Mouse (Mus musculus): ENCODE data around the gene Ece2. TPM values are rescaled to one million over a fixed set of nuclear protein-coding genes. Genes with fewer than 3 reads are reported as not detected.

Ece2 gene
- polyA plus RNA-seq, 1 experiment, result not detected

DNA sequence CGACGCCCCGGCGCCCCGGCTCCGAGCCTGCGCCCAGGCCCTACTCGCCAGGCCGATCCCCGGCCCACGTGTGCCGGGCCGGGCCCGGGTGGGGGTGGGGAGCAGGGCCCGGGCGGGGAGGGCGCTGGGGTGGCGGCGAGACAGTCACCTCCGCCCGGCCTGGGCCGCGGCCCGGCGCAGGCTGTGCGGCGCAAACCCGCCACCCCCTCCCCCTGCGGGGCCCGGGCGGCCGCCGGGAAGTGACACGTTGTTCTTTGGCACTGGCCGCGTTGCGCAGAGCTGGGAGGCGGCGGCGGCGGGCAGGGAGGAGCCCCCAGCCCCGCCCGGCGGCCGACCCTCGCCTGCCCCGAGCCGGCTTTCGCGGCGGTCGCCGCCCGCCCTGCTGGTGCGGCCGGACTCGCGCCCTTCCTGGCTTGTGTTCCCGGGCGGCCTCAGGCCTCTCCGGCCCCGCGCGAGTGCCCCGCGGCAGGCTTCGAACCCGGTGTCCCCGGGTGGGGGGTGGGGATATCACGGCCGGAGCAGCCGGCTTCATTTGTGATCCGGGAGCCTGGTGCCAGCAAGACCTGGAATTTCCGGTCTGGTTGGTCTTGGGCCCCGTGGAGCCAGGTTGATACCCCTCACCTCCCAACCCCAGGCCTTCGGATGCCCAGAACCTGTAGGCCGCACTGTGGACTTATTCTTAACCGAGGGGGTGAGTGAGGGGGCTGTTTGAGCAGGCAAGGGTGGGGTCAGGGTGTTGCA is 43.5 kb downstream of the Ece2 start:
- TF ChIP-seq CTCF (IDR thresholded peaks at IDR 0.05; ENCODE audit: insufficient read depth, low read depth, low read length), result no peak
- no peak for TF ChIP-seq POLR2A (IDR thresholded peaks at IDR 0.05; ENCODE audit: insufficient read depth, low read depth, low read length)
- under 1% methylated on average over 77 of the region's 78 CpGs for WGBS
- peaks cover 18% of the 10 kb centered on the region for H3K4me1 ChIP-seq (ENCODE audit: control insufficient read depth, insufficient read depth, low read length)
- H3K4me3 ChIP-seq (ENCODE audit: insufficient read depth, low read depth, low read length), result peak overlapping the region; percentile 98
- no peak overlapping the region for H3K27ac ChIP-seq (ENCODE audit: insufficient read depth, low read depth, low read length)

GRCm38 (mm10) chr16:20673706-20674303 is 44.2 kb downstream of the Ece2 start:
- 4% methylated on average over 14 of the region's 14 CpGs for WGBS
- Histone ChIP-seq H3K27ac (ENCODE audit: insufficient read depth, low read depth, low read length) (no peak overlapping the region), H3K4me1 (ENCODE audit: control insufficient read depth, insufficient read depth, low read length) (peaks cover 18% of the 10 kb centered on the region), H3K4me3 (ENCODE audit: insufficient read depth, low read depth, low read length) (peak overlapping the region; percentile 98)
- TF ChIP-seq CTCF (IDR thresholded peaks at IDR 0.05; ENCODE audit: insufficient read depth, low read depth, low read length) (no peak), POLR2A (IDR thresholded peaks at IDR 0.05; ENCODE audit: insufficient read depth, low read depth, low read length) (no peak)

- 89% methylated on average over 6 of the region's 6 CpGs for WGBS
Observed at GRCm38 (mm10) chr16:20675213-20675612, 45.6 kb downstream of the Ece2 start.

GRCm38 (mm10) chr16:20676702-20677101 is 47.1 kb downstream of the Ece2 start:
- no peak overlapping the region for H3K27ac ChIP-seq (ENCODE audit: insufficient read depth, low read depth, low read length)
- 80% methylated on average over 4 of the region's 4 CpGs for WGBS
- TF ChIP-seq POLR2A (IDR thresholded peaks at IDR 0.05; ENCODE audit: insufficient read depth, low read depth, low read length), result no peak
- no peak overlapping the region for H3K4me3 ChIP-seq (ENCODE audit: insufficient read depth, low read depth, low read length)
- H3K4me1 ChIP-seq (ENCODE audit: control insufficient read depth, insufficient read depth, low read length), result peaks cover 18% of the 10 kb centered on the region

More at GRCm38 (mm10) chr16:20675213-20675612, 45.6 kb downstream of the Ece2 start:
- Histone ChIP-seq H3K4me3 (ENCODE audit: insufficient read depth, low read depth, low read length) (no peak overlapping the region), H3K27ac (ENCODE audit: insufficient read depth, low read depth, low read length) (no peak overlapping the region), H3K4me1 (ENCODE audit: control insufficient read depth, insufficient read depth, low read length) (peaks cover 18% of the 10 kb centered on the region)
- no peak for TF ChIP-seq POLR2A (IDR thresholded peaks at IDR 0.05; ENCODE audit: insufficient read depth, low read depth, low read length)
- no peak for TF ChIP-seq CTCF (IDR thresholded peaks at IDR 0.05; ENCODE audit: insufficient read depth, low read depth, low read length)

DNA sequence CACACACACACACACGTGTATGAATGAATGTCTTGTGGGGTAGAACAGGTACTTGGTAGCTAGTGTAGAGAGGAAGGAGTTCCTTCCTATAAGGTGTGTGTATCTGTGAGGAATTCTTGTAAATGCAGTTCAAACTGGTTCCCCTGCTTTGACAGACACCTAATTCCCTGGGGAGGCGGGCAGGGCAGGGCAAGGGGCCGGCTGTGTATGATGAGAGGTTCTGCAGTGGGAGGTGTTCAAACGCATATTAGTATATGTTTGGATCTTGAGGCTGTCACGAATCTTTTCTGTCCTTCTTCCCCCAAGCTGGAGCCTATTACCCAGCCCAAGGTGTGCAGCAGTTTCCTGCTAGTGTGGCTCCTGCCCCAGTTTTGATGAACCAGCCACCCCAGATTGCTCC is 47.8 kb downstream of the Ece2 start:
- no peak overlapping the region for H3K4me3 ChIP-seq (ENCODE audit: insufficient read depth, low read depth, low read length)
- no peak for TF ChIP-seq POLR2A (IDR thresholded peaks at IDR 0.05; ENCODE audit: insufficient read depth, low read depth, low read length)
- 74% methylated on average over 5 of the region's 5 CpGs for WGBS
- no peak overlapping the region for H3K27ac ChIP-seq (ENCODE audit: insufficient read depth, low read depth, low read length)
- peaks cover 18% of the 10 kb centered on the region for H3K4me1 ChIP-seq (ENCODE audit: control insufficient read depth, insufficient read depth, low read length)

GRCm38 (mm10) chr16:20677974-20678675 is 48.5 kb downstream of the Ece2 start:
- Histone ChIP-seq H3K4me1 (ENCODE audit: control insufficient read depth, insufficient read depth, low read length) (peaks cover 18% of the 10 kb centered on the region), H3K27ac (ENCODE audit: insufficient read depth, low read depth, low read length) (no peak overlapping the region), H3K4me3 (ENCODE audit: insufficient read depth, low read depth, low read length) (no peak overlapping the region)
- 38% methylated on average over 10 of the region's 10 CpGs for WGBS
- TF ChIP-seq POLR2A (IDR thresholded peaks at IDR 0.05; ENCODE audit: insufficient read depth, low read depth, low read length), result no peak
- no peak for TF ChIP-seq CTCF (IDR thresholded peaks at IDR 0.05; ENCODE audit: insufficient read depth, low read depth, low read length)

DNA sequence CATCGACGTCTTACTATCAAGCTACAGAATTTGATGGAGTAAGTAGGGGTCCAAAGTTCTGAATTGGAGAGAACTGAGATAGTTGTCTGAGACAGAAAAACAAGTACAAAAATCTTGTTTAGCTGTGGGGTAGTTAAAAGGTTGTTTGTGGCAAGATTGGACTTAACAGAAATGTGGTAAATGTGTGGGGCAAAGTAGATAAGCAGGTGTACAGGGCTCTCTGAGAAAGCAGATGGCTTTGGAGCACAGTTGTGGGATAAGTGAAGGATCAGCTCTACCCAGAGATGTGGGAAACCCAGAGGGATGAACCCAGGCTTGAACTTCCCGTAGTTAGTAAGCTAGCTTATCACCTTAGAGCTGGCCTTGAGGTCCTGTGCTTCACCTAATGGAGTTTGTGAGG is 61.1 kb downstream of the Ece2 start:
- Histone ChIP-seq H3K4me3 (ENCODE audit: insufficient read depth, low read depth, low read length) (no peak overlapping the region), H3K4me1 (ENCODE audit: control insufficient read depth, insufficient read depth, low read length) (peaks cover 23% of the 10 kb centered on the region), H3K27ac (ENCODE audit: insufficient read depth, low read depth, low read length) (no peak overlapping the region)
- 86% methylated on average over 3 of the region's 3 CpGs for WGBS
- TF ChIP-seq POLR2A (IDR thresholded peaks at IDR 0.05; ENCODE audit: insufficient read depth, low read depth, low read length) (no peak), CTCF (IDR thresholded peaks at IDR 0.05; ENCODE audit: insufficient read depth, low read depth, low read length) (no peak)

DNA sequence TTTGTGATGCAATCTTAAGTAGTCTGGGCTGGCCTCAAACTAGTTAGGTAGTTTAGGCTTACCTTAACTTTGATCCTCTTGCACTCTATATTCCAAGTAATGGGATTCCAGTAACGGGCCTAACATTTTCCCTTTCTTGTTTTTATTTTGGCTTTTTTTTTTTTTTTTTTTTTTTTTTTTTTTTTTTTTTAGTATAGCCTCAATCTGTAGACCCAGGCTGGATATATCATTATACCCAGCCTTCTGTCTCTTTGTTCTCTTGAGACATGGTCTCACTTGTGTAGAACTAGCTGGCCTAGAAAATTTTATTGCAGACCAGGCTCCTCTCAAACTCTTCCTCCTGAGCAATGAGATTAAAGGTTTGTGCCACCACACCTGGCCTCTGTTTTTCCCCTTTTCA is 62.0 kb downstream of the Ece2 start:
- 52% methylated on average over 1 of the region's 1 CpGs for WGBS
- Histone ChIP-seq H3K4me1 (ENCODE audit: control insufficient read depth, insufficient read depth, low read length) (peaks cover 28% of the 10 kb centered on the region), H3K27ac (ENCODE audit: insufficient read depth, low read depth, low read length) (no peak overlapping the region), H3K4me3 (ENCODE audit: insufficient read depth, low read depth, low read length) (no peak overlapping the region)
- TF ChIP-seq POLR2A (IDR thresholded peaks at IDR 0.05; ENCODE audit: insufficient read depth, low read depth, low read length) (no peak), CTCF (IDR thresholded peaks at IDR 0.05; ENCODE audit: insufficient read depth, low read depth, low read length) (no peak)
